Mouse (Mus musculus) myocyte (in vitro differentiated cells): ENCODE data around the gene Sdhb. TPM values are rescaled to one million over a fixed set of nuclear protein-coding genes. Genes with fewer than 3 reads are reported as not detected.

Source experiments
- H3K27me3 ChIP-seq: one replicate; pipeline ENCODE4 v1.6.1; 2011; ENCODE audit not compliant: control insufficient read depth, insufficient read depth, insufficient read length
- H3K36me3 ChIP-seq: one replicate; pipeline ENCODE4 v1.6.1; 2011; ENCODE audit not compliant: control insufficient read depth, insufficient read depth
- H3K4me2 ChIP-seq: one replicate; pipeline ENCODE4 v1.6.1; 2011; ENCODE audit warnings: low read depth, control low read depth
- H3K4me3 ChIP-seq: one replicate; pipeline ENCODE4 v1.5.1; 2011; ENCODE audit warnings: mild to moderate bottlenecking, control low read depth, moderate library complexity
- H3K79me2 ChIP-seq: one replicate; pipeline ENCODE4 v1.6.1; 2011; ENCODE audit not compliant: control insufficient read depth, insufficient read depth
- H3ac ChIP-seq: one replicate; pipeline ENCODE4 v1.6.1; 2011; ENCODE audit not compliant: control insufficient read depth, insufficient read length
- E2F4 ChIP-seq: IDR thresholded peaks from one replicate; pipeline ENCODE4 v1.6.1; 2011; ENCODE audit warnings: mild to moderate bottlenecking, control low read depth, moderate library complexity; ENCODE audit not compliant: insufficient read depth
- MAX ChIP-seq: IDR thresholded peaks from one replicate; pipeline ENCODE4 v1.6.1; 2011; ENCODE audit warnings: low read depth, mild to moderate bottlenecking, control low read depth
- MYOD1 ChIP-seq, 3 experiments: IDR thresholded peaks; one replicate each; pipeline ENCODE4 v1.6.1; 2011; ENCODE audit warnings: control low read depth in 2 of 3, low read depth in 2 of 3, mild to moderate bottlenecking in 2 of 3, moderate library complexity in 1 of 3; ENCODE audit not compliant: insufficient read length in 2 of 3, control insufficient read depth in 1 of 3
- MYOG ChIP-seq, 3 experiments: IDR thresholded peaks; one replicate each; pipeline ENCODE4 v1.6.1; 2011; ENCODE audit warnings: control low read depth in 2 of 3, low read depth in 2 of 3, mild to moderate bottlenecking in 2 of 3; ENCODE audit not compliant: insufficient read length in 2 of 3, control insufficient read depth in 1 of 3, insufficient read depth in 1 of 3
- POLR2A ChIP-seq: IDR thresholded peaks from one replicate; pipeline ENCODE4 v1.6.1; 2011; ENCODE audit warnings: low read depth, mild to moderate bottlenecking, control low read depth, moderate library complexity; ENCODE audit not compliant: insufficient read length
- POLR2AphosphoS2 ChIP-seq: IDR thresholded peaks from one replicate; pipeline ENCODE4 v1.6.1; 2011; ENCODE audit warnings: low read depth, control low read depth; ENCODE audit not compliant: insufficient read length
- REST ChIP-seq: IDR thresholded peaks from one replicate; pipeline ENCODE4 v1.6.1; 2011; ENCODE audit warnings: mild to moderate bottlenecking, control low read depth, moderate library complexity; ENCODE audit not compliant: insufficient read depth, insufficient read length
- SRF ChIP-seq: IDR thresholded peaks from one replicate; pipeline ENCODE4 v1.6.1; 2011; ENCODE audit warnings: low read depth; ENCODE audit not compliant: control insufficient read depth, insufficient read length
- TCF12 ChIP-seq: IDR thresholded peaks from one replicate; pipeline ENCODE4 v1.6.1; 2011; ENCODE audit warnings: mild to moderate bottlenecking, control low read depth; ENCODE audit not compliant: poor library complexity, insufficient read depth, severe bottlenecking
- TCF3 ChIP-seq: IDR thresholded peaks from one replicate; pipeline ENCODE4 v1.6.1; 2011; ENCODE audit warnings: low read depth, control low read depth; ENCODE audit not compliant: insufficient read length
- polyA plus RNA-seq: library from polyadenylated mRNA; unstranded; fragments of >200 nt; fragmentation: generic; extraction: Trizol; gene quantifications from one replicate; pipeline ENCODE4 v1.2.1, GENCODE M21; 2012; ENCODE audit warnings: missing spikeins

Sdhb gene
- polyA plus RNA-seq, 1 experiment = 421 TPM

GRCm38 (mm10) chr4:141024052-141024451, 63.0 kb downstream of the Sdhb start:
- H3K36me3 ChIP-seq = no peaks in the 10 kb centered on the region
- no peak overlapping the region for H3ac ChIP-seq
- TF ChIP-seq POLR2AphosphoS2 (no peak), E2F4 (no peak), SRF (no peak)
- H3K27me3 ChIP-seq = no peaks in the 10 kb centered on the region
- H3K4me3 ChIP-seq = no peak overlapping the region
- no peak overlapping the region for H3K4me2 ChIP-seq
- H3K79me2 ChIP-seq = no peaks in the 10 kb centered on the region

GRCm38 (mm10) chr4:141024992-141025391, 64.0 kb downstream of the Sdhb start:
- Histone ChIP-seq H3K79me2 (no peaks in the 10 kb centered on the region), H3K4me3 (no peak overlapping the region), H3K27me3 (no peaks in the 10 kb centered on the region), H3K4me2 (no peak overlapping the region), H3ac (no peak overlapping the region), H3K36me3 (no peaks in the 10 kb centered on the region)
- TF ChIP-seq REST = no peak
- no peak for TF ChIP-seq MYOG (IDR thresholded peaks at IDR 0.05; ENCODE audit: control insufficient read depth in 1 of 3, insufficient read depth in 1 of 3, insufficient read length in 2 of 3, low read depth in 2 of 3)
- TF ChIP-seq POLR2AphosphoS2 = no peak
- no peak for TF ChIP-seq TCF12
- no peak for TF ChIP-seq E2F4
- no peak for TF ChIP-seq MAX
- no peak for TF ChIP-seq TCF3
- no peak for TF ChIP-seq SRF
- TF ChIP-seq POLR2A = no peak
- no peak for TF ChIP-seq MYOD1 (IDR thresholded peaks at IDR 0.05; ENCODE audit: control insufficient read depth in 1 of 3, insufficient read length in 2 of 3, low read depth in 2 of 3)

Other genes starting within 250 kb of the Sdhb start
- 0.20 TPM for gene Padi6, start 218.6 kb upstream of the Sdhb start, polyA plus RNA-seq
- gene Padi4, start 187.0 kb upstream of the Sdhb start, polyA plus RNA-seq = 1.4 TPM
- gene Padi3, start 150.6 kb upstream of the Sdhb start, polyA plus RNA-seq = 2.8 TPM
- 0.06 TPM for gene Padi1, start 115.4 kb upstream of the Sdhb start, polyA plus RNA-seq
- 20.7 TPM for gene Padi2, start 54.9 kb upstream of the Sdhb start, polyA plus RNA-seq
- gene Atp13a2, start 25.7 kb downstream of the Sdhb start, polyA plus RNA-seq = 22.0 TPM
- gene Mfap2, start 49.2 kb downstream of the Sdhb start, polyA plus RNA-seq = 0.53 TPM
- gene Crocc, start 99.3 kb downstream of the Sdhb start, polyA plus RNA-seq = 3.9 TPM
- 85.6 TPM for gene Necap2, start 117.2 kb downstream of the Sdhb start, polyA plus RNA-seq
- not detected for gene Spata21, start 127.1 kb downstream of the Sdhb start, polyA plus RNA-seq
- 107 TPM for gene Szrd1, start 178.6 kb downstream of the Sdhb start, polyA plus RNA-seq
- gene Fbxo42, start 186.7 kb downstream of the Sdhb start, polyA plus RNA-seq = 13.2 TPM